Mouse (Mus musculus) heart, postnatal 0 days (tissue): Measurements from ENCODE around the gene Ckap2l.

ENCODE experiments used
- CTCF ChIP-seq: IDR thresholded peaks from 2 replicates; pipeline ENCODE4 v1.5.1; 2016; ENCODE audit warnings: antibody characterized with exemption, control low read depth, low read depth
- EP300 ChIP-seq: IDR thresholded peaks from 2 replicates; pipeline ENCODE4 v1.6.1; 2016; ENCODE audit warnings: antibody characterized with exemption, low read depth

DNA sequence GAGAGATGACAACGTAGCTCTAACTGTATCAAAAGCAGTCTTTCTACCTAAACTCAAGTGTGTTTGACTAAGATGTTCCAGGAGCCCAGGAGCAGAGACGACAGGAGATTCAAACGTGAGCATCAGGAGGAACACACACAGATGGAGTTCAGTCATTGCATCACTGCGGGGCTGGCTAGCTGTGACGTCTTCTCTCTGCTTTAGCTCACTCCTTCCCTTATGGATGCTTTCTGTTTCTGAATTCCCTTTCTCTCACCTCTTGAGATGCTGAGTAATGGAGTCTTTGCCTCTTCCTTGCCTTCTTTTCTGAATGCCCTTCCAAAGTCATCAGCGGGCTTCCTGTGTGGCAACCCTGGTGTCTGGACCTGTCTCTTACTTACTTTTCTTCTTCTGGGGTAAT is 17.9 kb upstream of the Ckap2l start:
- TF ChIP-seq CTCF (no peak), EP300 (no peak)
